Mouse (Mus musculus) olfactory bulb, adult 2 months (tissue): ENCODE data around the gene Lyl1.

Source experiments
- CTCF ChIP-seq: fragments of 200-500 bp; IDR thresholded peaks from 2 replicates; pipeline ENCODE4 v1.5.1; 2012; ENCODE audit warnings: low read depth, mild to moderate bottlenecking, low read length, moderate library complexity; ENCODE audit not compliant: insufficient read depth
- POLR2A ChIP-seq: fragments of 200-500 bp; IDR thresholded peaks from 2 replicates; pipeline ENCODE4 v1.6.1; 2012; ENCODE audit warnings: mild to moderate bottlenecking, low read depth, low read length, moderate library complexity; ENCODE audit not compliant: insufficient read depth

GRCm38 (mm10) chr8:84725941-84726259 is 24.6 kb downstream of the Lyl1 start:
- TF ChIP-seq CTCF: 0 out of 2 replicates have a peak, but pooled peaks have one; percentile 5
- no peak for TF ChIP-seq POLR2A
